Mouse (Mus musculus) forebrain, embryonic 12.5 days (tissue): ENCODE data around the gene Tsfm. TPM values are rescaled to one million over a fixed set of nuclear protein-coding genes. Genes with fewer than 3 reads are reported as not detected.
A peak's percentile ranks its signal among the peaks of the same experiment; 100 is the strongest.

Experiments
- ATAC-seq: fragments of 200-750 bp; cut with Nextera tagmentation; 2 replicates; pipeline ENCODE4 v1.8.0; 2017; ENCODE audit warnings: moderate TSS enrichment; ENCODE audit not compliant: low FRiP score
- H3K27ac ChIP-seq: fragments of 300-500 bp; sonication (generic); 2 replicates; pipeline ENCODE4 v1.5.1; 2016; ENCODE audit warnings: mild to moderate bottlenecking
- H3K27me3 ChIP-seq: fragments of 300-500 bp; sonication (generic); 2 replicates; pipeline ENCODE4 v1.6.1; 2016; ENCODE audit warnings: mild to moderate bottlenecking
- H3K36me3 ChIP-seq: fragments of 300-500 bp; sonication (generic); replicated peaks from 2 replicates; pipeline ENCODE4 v1.6.1; 2016; ENCODE audit warnings: mild to moderate bottlenecking
- H3K4me1 ChIP-seq: fragments of 300-500 bp; sonication (generic); 2 replicates; pipeline ENCODE4 v1.6.1; 2016
- H3K4me2 ChIP-seq: fragments of 300-500 bp; sonication (generic); 2 replicates; pipeline ENCODE4 v1.6.1; 2016; ENCODE audit warnings: mild to moderate bottlenecking, moderate library complexity
- H3K4me3 ChIP-seq: fragments of 300-500 bp; sonication (generic); replicated peaks from 2 replicates; pipeline ENCODE4 v1.5.1; 2016; ENCODE audit warnings: mild to moderate bottlenecking
- H3K9ac ChIP-seq: fragments of 300-500 bp; sonication (generic); 2 replicates; pipeline ENCODE4 v1.6.1; 2016; ENCODE audit warnings: mild to moderate bottlenecking
- H3K9me3 ChIP-seq: fragments of 300-500 bp; sonication (generic); 2 replicates; pipeline ENCODE4 v1.6.1; 2016
- WGBS: fragments of 180-500 bp; shearing (Covaris S2); methylation state at CpG from one replicate; pipeline ENCODE4 v1.1.7; 2016; 5-methylcytosine and 5-hydroxymethylcytosine counted together
- polyA plus RNA-seq: library from polyadenylated mRNA; unstranded; fragments of >200 nt; fragmentation: Nextera tagmentation; extraction: Ambion mirVana; gene quantifications from 2 replicates; pipeline ENCODE4 v1.2.1, GENCODE M21; 2016

Tsfm gene
- polyA plus RNA-seq, 1 experiment from 2014 or later: 82.8 TPM

DNA sequence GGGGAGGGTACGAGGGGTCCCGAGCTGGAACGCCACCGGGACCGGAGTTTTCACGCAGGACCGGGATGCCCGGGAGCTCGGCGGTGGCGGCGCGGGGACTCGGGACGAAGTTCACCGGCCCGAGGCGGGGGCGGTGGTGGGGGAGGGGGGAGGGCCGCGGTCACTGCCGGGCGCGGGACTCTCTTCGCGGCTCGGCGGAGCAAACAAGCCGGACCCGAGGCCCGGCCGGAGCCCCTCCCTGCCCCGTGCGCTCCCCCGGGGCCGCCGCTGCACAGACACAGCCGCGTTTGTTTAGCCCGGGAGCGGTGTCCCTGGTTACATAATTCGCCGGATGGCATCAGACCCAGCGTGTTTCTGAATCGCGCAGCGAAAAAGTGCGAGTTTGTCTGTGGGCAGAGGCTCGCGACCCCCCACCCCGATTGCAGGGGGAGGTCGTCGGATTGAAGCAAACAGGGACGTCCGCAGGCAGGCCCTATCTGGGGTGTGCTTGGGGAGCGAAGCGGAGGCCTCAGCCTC is 50.9 kb downstream of the Tsfm start:
- peaks cover 57% of the 10 kb centered on the region for H3K4me1 ChIP-seq
- H3K9me3 ChIP-seq: no peaks in the 10 kb centered on the region
- ATAC-seq: no peak
- 0% methylated on average over 55 of the region's 57 CpGs for WGBS
- H3K27ac ChIP-seq: peak overlapping the region; percentile 100
- peak overlapping the region; percentile 100 for H3K4me3 ChIP-seq
- H3K9ac ChIP-seq: peak overlapping the region; percentile 99
- peaks cover 7% of the 10 kb centered on the region; the same call in 1 of the 2 replicates for H3K27me3 ChIP-seq
- no peaks in the 10 kb centered on the region for H3K36me3 ChIP-seq
- peak overlapping the region; percentile 95 for H3K4me2 ChIP-seq

- H3K9me3 ChIP-seq: no peaks in the 10 kb centered on the region
- peak overlapping the region; percentile 99 for H3K9ac ChIP-seq
- peak overlapping the region; percentile 95 for H3K4me2 ChIP-seq
- no peaks in the 10 kb centered on the region for H3K36me3 ChIP-seq
- ATAC-seq: peak; percentile 5
- H3K27me3 ChIP-seq: peaks cover 7% of the 10 kb centered on the region; the same call in 1 of the 2 replicates
- H3K4me3 ChIP-seq: peak overlapping the region; percentile 100
- peak overlapping the region; percentile 100 for H3K27ac ChIP-seq
- peaks cover 52% of the 10 kb centered on the region for H3K4me1 ChIP-seq
- WGBS: 2% methylated on average over 51 of the region's 62 CpGs
These were observed 51.5 kb downstream of the Tsfm start for GRCm38 (mm10) chr10:126979121-126979635.

GRCm38 (mm10) chr10:126978277-126978994 is 52.2 kb downstream of the Tsfm start, which contains the start of gene Ctdsp2:
Gene Ctdsp2, plus strand, starts transcription at chr10:126978717.
- H3K36me3 ChIP-seq: no peaks in the 10 kb centered on the region
- peak within 1 kb of the TSS; percentile 100 for H3K4me3 ChIP-seq
- peak within 1 kb of the TSS; percentile 100 for H3K27ac ChIP-seq
- under 1% methylated on average over 56 of the region's 56 CpGs for WGBS
- H3K4me2 ChIP-seq: peak within 1 kb of the TSS; percentile 95
- peaks cover 7% of the 10 kb centered on the region; the same call in 1 of the 2 replicates for H3K27me3 ChIP-seq
- peaks cover 44% of the 10 kb centered on the region for H3K4me1 ChIP-seq
- ATAC-seq: peak; percentile 94
- peak within 1 kb of the TSS; percentile 99 for H3K9ac ChIP-seq
- no peaks in the 10 kb centered on the region for H3K9me3 ChIP-seq

- H3K27ac ChIP-seq: no peak overlapping the region
- WGBS: 54% methylated on average over 4 of the region's 4 CpGs
- no peak overlapping the region for H3K4me2 ChIP-seq
- no peaks in the 10 kb centered on the region for H3K36me3 ChIP-seq
- H3K4me1 ChIP-seq: peaks cover 41% of the 10 kb centered on the region
- H3K9ac ChIP-seq: no peak overlapping the region
- H3K9me3 ChIP-seq: no peaks in the 10 kb centered on the region
- no peak overlapping the region for H3K4me3 ChIP-seq
- no peak for ATAC-seq
- peaks cover 12% of the 10 kb centered on the region; the same call in 1 of the 2 replicates for H3K27me3 ChIP-seq
These were observed 53.6 kb downstream of the Tsfm start for GRCm38 (mm10) chr10:126977076-126977475.

DNA sequence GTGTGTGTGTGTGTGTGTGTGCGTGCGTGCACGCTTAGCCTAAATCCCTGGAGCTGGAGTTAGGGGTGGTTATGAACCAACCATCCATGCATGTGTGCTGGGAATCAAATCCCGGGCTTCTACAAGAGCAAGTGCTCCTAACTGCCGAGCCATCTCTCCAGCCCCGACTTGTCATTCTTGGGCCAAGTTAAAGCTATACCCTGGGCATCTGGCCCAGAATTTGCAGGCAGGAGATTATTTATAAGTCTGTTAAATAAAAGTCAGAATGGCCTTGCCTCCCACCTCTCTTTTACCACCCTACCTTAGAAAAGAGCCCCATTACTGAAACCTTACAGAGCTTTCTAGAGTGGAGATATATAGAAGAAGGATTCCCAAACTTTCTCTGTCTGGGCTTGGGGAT is 54.9 kb downstream of the Tsfm start:
- peaks cover 36% of the 10 kb centered on the region for H3K4me1 ChIP-seq
- 88% methylated on average over 6 of the region's 6 CpGs for WGBS
- peaks cover 16% of the 10 kb centered on the region; the same call in 1 of the 2 replicates for H3K27me3 ChIP-seq
- H3K36me3 ChIP-seq: no peaks in the 10 kb centered on the region
- no peak for ATAC-seq
- no peaks in the 10 kb centered on the region for H3K9me3 ChIP-seq
- H3K4me3 ChIP-seq: no peak overlapping the region
- no peak overlapping the region for H3K4me2 ChIP-seq
- no peak overlapping the region for H3K9ac ChIP-seq
- H3K27ac ChIP-seq: no peak overlapping the region

- Histone ChIP-seq H3K9ac (no peak overlapping the region), H3K27me3 (peaks cover 17% of the 10 kb centered on the region; the same call in 1 of the 2 replicates), H3K4me1 (peaks cover 26% of the 10 kb centered on the region), H3K4me3 (no peak overlapping the region), H3K36me3 (no peaks in the 10 kb centered on the region), H3K27ac (no peak overlapping the region), H3K9me3 (no peaks in the 10 kb centered on the region), H3K4me2 (no peak overlapping the region)
- 25% methylated on average over 7 of the region's 7 CpGs for WGBS
- no peak for ATAC-seq
These were observed 57.7 kb downstream of the Tsfm start for GRCm38 (mm10) chr10:126972988-126973387.

- H3K9me3 ChIP-seq: no peaks in the 10 kb centered on the region
- WGBS: 7% methylated on average over 13 of the region's 13 CpGs
- peak; percentile 87 for ATAC-seq
- H3K4me1 ChIP-seq: peaks cover 20% of the 10 kb centered on the region
- no peaks in the 10 kb centered on the region for H3K36me3 ChIP-seq
- 0 out of 2 replicates have a peak overlapping the region, but pooled peaks have one; percentile 7 for H3K4me3 ChIP-seq
- H3K4me2 ChIP-seq: peak overlapping the region; percentile 41
- peak overlapping the region; percentile 50; the same call in 1 of the 2 replicates for H3K27ac ChIP-seq
- H3K27me3 ChIP-seq: peaks cover 14% of the 10 kb centered on the region; the same call in 1 of the 2 replicates
- no peak overlapping the region for H3K9ac ChIP-seq
These were observed 58.5 kb downstream of the Tsfm start for GRCm38 (mm10) chr10:126972051-126972725.

- peaks cover 14% of the 10 kb centered on the region; the same call in 1 of the 2 replicates for H3K27me3 ChIP-seq
- no peak overlapping the region for H3K9ac ChIP-seq
- peak; percentile 44 for ATAC-seq
- WGBS: 5% methylated on average over 12 of the region's 12 CpGs
- 0 out of 2 replicates have a peak overlapping the region, but pooled peaks have one; percentile 3 for H3K4me3 ChIP-seq
- peak overlapping the region; percentile 41 for H3K4me2 ChIP-seq
- no peaks in the 10 kb centered on the region for H3K9me3 ChIP-seq
- peaks cover 20% of the 10 kb centered on the region for H3K4me1 ChIP-seq
- H3K36me3 ChIP-seq: no peaks in the 10 kb centered on the region
- H3K27ac ChIP-seq: peak overlapping the region; percentile 50; the same call in 1 of the 2 replicates
These were observed 59.1 kb downstream of the Tsfm start for GRCm38 (mm10) chr10:126971363-126972050.

GRCm38 (mm10) chr10:126963821-126964220 is 66.8 kb downstream of the Tsfm start:
- Histone ChIP-seq H3K27ac (no peak overlapping the region), H3K4me1 (peaks cover 16% of the 10 kb centered on the region), H3K4me2 (no peak overlapping the region), H3K4me3 (no peak overlapping the region), H3K9ac (no peak overlapping the region), H3K36me3 (no peaks in the 10 kb centered on the region), H3K9me3 (no peaks in the 10 kb centered on the region), H3K27me3 (peaks cover 9% of the 10 kb centered on the region; the same call in 1 of the 2 replicates)
- no peak for ATAC-seq
- 87% methylated on average over 8 of the region's 8 CpGs for WGBS

GRCm38 (mm10) chr10:126962966-126963330 is 67.7 kb downstream of the Tsfm start:
- Histone ChIP-seq H3K9ac (no peak overlapping the region), H3K4me1 (peaks cover 17% of the 10 kb centered on the region), H3K4me3 (no peak overlapping the region), H3K27me3 (peaks cover 9% of the 10 kb centered on the region; the same call in 1 of the 2 replicates), H3K36me3 (no peaks in the 10 kb centered on the region), H3K27ac (no peak overlapping the region; the same call in 1 of the 2 replicates), H3K9me3 (no peaks in the 10 kb centered on the region), H3K4me2 (no peak overlapping the region)
- no peak for ATAC-seq
- 52% methylated on average over 6 of the region's 6 CpGs for WGBS

DNA sequence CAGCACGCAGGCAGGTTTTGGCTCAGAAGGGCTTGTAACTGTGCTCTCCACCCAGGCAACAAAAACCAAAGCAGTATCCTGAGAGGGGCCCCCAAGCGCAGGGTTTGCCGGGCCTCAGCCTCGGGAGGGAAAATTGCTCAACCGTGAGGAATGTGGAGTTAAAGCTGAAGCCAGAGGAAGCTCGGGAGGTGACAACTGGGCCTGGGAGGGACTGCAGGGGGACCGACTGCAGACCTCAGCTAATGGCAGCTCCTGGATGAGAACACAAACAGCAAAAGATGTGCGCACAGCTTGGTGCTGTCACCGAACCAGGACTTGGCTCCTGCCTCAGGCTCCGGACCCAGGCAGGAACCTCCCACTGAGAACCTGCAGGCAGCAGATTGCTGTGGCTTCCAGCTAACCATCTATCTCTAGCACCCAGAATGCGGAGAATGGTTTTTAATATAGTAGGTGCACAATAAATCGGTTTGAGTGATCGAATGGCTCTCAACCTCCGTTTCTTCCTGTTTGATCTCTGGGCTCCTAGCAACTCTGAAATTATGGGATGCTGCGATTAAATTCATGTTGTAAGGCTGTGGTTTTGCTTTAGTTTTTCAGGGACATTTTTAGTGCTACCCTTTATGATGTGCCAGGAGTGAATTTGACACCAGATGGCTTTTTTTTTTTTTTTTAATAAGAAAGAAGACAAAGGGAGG is 68.2 kb downstream of the Tsfm start:
- 31% methylated on average over 15 of the region's 15 CpGs for WGBS
- Histone ChIP-seq H3K36me3 (no peaks in the 10 kb centered on the region), H3K9ac (no peak overlapping the region), H3K27ac (peak overlapping the region; percentile 67), H3K4me2 (peak overlapping the region; percentile 26; the same call in 1 of the 2 replicates), H3K4me1 (peaks cover 22% of the 10 kb centered on the region), H3K9me3 (no peaks in the 10 kb centered on the region), H3K27me3 (peaks cover 9% of the 10 kb centered on the region; the same call in 1 of the 2 replicates), H3K4me3 (no peak overlapping the region)
- ATAC-seq: peak; percentile 39; the same call in 1 of the 2 replicates
